Mouse (Mus musculus): ENCODE results near the gene Lrrtm4. TPM values are rescaled to one million over a fixed set of nuclear protein-coding genes. Genes with fewer than 3 reads are reported as not detected.
A peak's percentile ranks its signal among the peaks of the same experiment; 100 is the strongest.

Gene Lrrtm4
- polyA plus RNA-seq, 1 experiment from 2014 or later = 0.33 TPM

DNA sequence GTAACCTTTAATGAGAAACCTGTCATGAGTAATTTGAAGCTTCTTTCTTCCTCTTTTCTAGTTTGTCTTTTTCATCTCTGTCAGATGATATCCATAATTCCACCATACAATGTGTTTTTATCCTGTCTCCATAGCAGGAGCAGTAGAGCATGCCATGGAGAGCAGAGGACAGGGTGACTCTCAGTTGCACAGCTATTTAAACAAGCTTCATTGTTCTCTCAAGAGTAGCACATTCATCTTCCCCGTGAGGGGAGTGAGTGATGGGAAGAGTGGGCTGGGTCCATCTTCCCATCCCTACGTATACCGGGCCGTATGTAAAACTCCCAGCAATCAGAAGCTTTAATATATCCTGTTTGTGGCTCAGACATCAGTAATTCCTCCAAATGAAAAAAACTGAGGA is 370.9 kb downstream of the Lrrtm4 start:
- H3K9ac ChIP-seq = no peak overlapping the region
- H3K9me3 ChIP-seq (ENCODE audit: low read depth, low read length) = no peaks in the 10 kb centered on the region
- no peaks in the 10 kb centered on the region for H3K4me1 ChIP-seq (ENCODE audit: insufficient read depth)
- DNase-seq (no peak), ATAC-seq (ENCODE audit: insufficient read depth) (no peak)
- no peaks in the 10 kb centered on the region for H3K36me3 ChIP-seq (ENCODE audit: insufficient read depth)
- H3K27me3 ChIP-seq (ENCODE audit: insufficient read depth, low read length) = no peaks in the 10 kb centered on the region
- WGBS = 61% methylated on average over 4 of the region's 4 CpGs
- H3K4me2 ChIP-seq = no peak overlapping the region
- H3K27ac ChIP-seq (ENCODE audit: low read depth) = no peak overlapping the region
- TF ChIP-seq CTCF (IDR thresholded peaks at IDR 0.05; ENCODE audit: low read depth) = no peak
- H3K4me3 ChIP-seq (ENCODE audit: low read depth, low read length) = no peak overlapping the region

DNA sequence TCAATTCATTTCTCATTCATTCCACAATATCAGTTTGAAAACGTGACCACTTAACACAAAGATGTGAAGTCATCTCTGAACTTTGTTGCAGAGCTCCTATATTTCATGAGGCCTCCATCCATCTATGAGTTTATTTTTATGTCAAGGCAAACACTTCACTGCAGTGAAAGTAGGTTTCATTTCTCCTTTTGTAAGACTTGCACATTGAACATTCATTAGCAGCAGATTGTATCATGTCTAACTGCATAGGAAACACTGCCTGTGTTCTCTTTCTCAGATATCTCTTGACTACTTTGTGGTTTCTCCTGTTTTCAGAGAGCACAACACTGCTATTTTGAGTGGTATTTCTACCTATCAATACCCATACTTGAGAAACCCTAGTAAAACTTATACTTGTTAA is 388.1 kb downstream of the Lrrtm4 start:
- TF ChIP-seq CTCF (IDR thresholded peaks at IDR 0.05; ENCODE audit: low read depth) = no peak
- 48% methylated on average over 1 of the region's 1 CpGs for whole genome bisulfite sequencing
- H3K9ac ChIP-seq = no peak overlapping the region
- ATAC-seq (ENCODE audit: insufficient read depth) (no peak), DNase-seq (no peak)
- no peak overlapping the region for H3K27ac ChIP-seq (ENCODE audit: low read depth)
- no peak overlapping the region for H3K4me3 ChIP-seq (ENCODE audit: low read depth, low read length)
- H3K9me3 ChIP-seq (ENCODE audit: low read depth, low read length) = no peaks in the 10 kb centered on the region
- no peaks in the 10 kb centered on the region for H3K27me3 ChIP-seq (ENCODE audit: insufficient read depth, low read length)
- H3K4me2 ChIP-seq = no peak overlapping the region
- no peaks in the 10 kb centered on the region for H3K4me1 ChIP-seq (ENCODE audit: insufficient read depth)
- no peaks in the 10 kb centered on the region for H3K36me3 ChIP-seq (ENCODE audit: insufficient read depth)

DNA sequence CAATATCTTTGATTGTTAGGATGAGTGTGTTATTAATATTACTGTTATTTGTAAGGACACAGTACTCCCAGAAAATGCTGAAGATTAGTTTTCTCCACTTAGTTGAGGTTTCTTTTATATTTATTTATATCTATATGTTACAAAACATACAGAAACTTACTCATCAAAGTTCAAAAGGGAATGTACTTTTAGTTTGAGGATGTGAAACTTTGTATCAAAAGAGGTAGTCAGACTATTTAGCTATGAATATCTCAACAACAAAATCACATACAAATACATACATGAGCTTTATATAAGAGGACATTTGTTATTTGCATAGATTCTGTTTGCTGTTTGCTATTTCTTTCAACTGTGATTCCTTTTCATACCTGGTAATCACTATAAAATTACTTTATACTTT is 421.5 kb downstream of the Lrrtm4 start:
- H3K36me3 ChIP-seq (ENCODE audit: insufficient read depth) = no peaks in the 10 kb centered on the region
- no peak overlapping the region for H3K9ac ChIP-seq
- H3K4me3 ChIP-seq (ENCODE audit: low read depth, low read length) = no peak overlapping the region
- no peaks in the 10 kb centered on the region for H3K27me3 ChIP-seq (ENCODE audit: insufficient read depth, low read length)
- ATAC-seq (ENCODE audit: insufficient read depth) (no peak), DNase-seq (no peak)
- no peaks in the 10 kb centered on the region for H3K4me1 ChIP-seq (ENCODE audit: insufficient read depth)
- no peaks in the 10 kb centered on the region for H3K9me3 ChIP-seq (ENCODE audit: low read depth, low read length)
- no peak overlapping the region for H3K4me2 ChIP-seq
- TF ChIP-seq CTCF (IDR thresholded peaks at IDR 0.05; ENCODE audit: low read depth) = no peak
- H3K27ac ChIP-seq (ENCODE audit: low read depth) = no peak overlapping the region

DNA sequence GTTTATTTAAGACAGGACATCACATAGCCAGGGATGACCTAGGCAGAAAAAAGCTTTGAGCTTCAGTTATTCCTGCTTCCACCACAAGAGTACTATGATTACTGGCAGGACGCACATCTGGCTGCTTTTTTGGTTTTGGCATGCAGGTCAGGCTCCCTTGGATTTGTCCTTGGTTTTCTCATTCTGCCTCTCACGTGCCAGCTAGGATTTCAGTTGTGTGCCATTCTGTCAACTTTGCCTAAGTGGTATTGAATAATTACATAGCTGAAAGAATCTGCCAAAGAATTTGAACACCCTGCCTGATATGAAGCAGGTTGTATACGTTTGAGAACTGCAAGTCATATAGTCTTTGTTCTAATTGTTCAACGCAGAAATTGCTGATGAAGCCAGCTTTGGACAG is 451.9 kb downstream of the Lrrtm4 start:
- TF ChIP-seq CTCF (IDR thresholded peaks at IDR 0.05; ENCODE audit: low read depth) = no peak
- H3K27ac ChIP-seq (ENCODE audit: low read depth) = no peak overlapping the region
- H3K27me3 ChIP-seq (ENCODE audit: insufficient read depth, low read length) = no peaks in the 10 kb centered on the region
- H3K4me2 ChIP-seq = no peak overlapping the region
- WGBS = 46% methylated on average over 4 of the region's 4 CpGs
- H3K4me3 ChIP-seq (ENCODE audit: low read depth, low read length) = no peak overlapping the region
- no peak for ATAC-seq (ENCODE audit: insufficient read depth)
- no peaks in the 10 kb centered on the region for H3K4me1 ChIP-seq (ENCODE audit: insufficient read depth)
- H3K9me3 ChIP-seq (ENCODE audit: low read depth, low read length) = no peaks in the 10 kb centered on the region
- H3K36me3 ChIP-seq (ENCODE audit: insufficient read depth) = no peaks in the 10 kb centered on the region
- DNase-seq = no peak
- H3K9ac ChIP-seq = no peak overlapping the region

DNA sequence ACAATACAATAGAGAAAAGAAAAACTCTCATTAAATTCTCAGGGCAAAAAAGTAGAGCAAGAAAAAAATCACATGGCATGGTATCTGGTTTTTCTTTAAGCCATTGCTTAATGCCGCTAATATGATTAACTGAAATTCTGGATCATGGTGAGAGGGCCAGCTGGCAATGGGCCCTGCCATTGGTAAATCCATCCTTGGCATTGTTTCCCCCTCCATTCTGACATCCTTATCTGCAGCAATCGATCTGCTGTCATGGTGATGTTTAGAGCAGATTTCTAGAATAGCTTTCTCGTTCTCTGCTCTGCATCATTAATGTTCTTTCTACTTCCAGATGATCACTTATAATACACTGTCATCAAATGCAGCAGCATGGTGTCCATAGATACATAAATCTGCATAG is 457.5 kb downstream of the Lrrtm4 start:
- ATAC-seq (ENCODE audit: insufficient read depth) (no peak), DNase-seq (peak; percentile 4)
- H3K4me2 ChIP-seq = no peak overlapping the region
- H3K9me3 ChIP-seq (ENCODE audit: low read depth, low read length) = no peaks in the 10 kb centered on the region
- H3K4me1 ChIP-seq (ENCODE audit: insufficient read depth) = no peaks in the 10 kb centered on the region
- H3K9ac ChIP-seq = no peak overlapping the region
- no peaks in the 10 kb centered on the region for H3K27me3 ChIP-seq (ENCODE audit: insufficient read depth, low read length)
- no peaks in the 10 kb centered on the region for H3K36me3 ChIP-seq (ENCODE audit: insufficient read depth)
- WGBS = 63% methylated on average over 3 of the region's 3 CpGs
- TF ChIP-seq CTCF (IDR thresholded peaks at IDR 0.05; ENCODE audit: low read depth) = no peak
- no peak overlapping the region for H3K27ac ChIP-seq (ENCODE audit: low read depth)
- no peak overlapping the region for H3K4me3 ChIP-seq (ENCODE audit: low read depth, low read length)

DNA sequence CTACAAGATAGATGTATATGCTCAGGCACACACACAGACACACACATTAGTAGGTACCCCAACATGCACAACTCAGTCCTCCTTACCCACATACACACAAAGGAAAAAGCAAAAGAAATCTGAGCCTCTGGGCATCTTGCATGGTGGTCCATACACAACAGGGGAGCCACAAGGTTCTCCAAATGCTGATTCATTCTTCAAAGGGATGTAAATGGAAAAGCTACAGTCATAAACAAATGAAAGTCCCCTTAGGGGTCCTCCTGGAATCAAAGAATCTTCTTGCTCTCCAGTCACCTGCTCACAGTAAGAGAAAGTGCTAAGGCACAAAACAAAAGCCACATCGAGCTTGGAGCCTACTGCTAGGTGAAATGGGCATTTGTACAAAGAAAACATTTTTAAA is 526.3 kb downstream of the Lrrtm4 start:
- Histone ChIP-seq H3K36me3 (ENCODE audit: insufficient read depth) (no peaks in the 10 kb centered on the region), H3K27me3 (ENCODE audit: insufficient read depth, low read length) (no peaks in the 10 kb centered on the region), H3K9ac (no peak overlapping the region), H3K4me2 (no peak overlapping the region), H3K27ac (ENCODE audit: low read depth) (no peak overlapping the region), H3K4me1 (ENCODE audit: insufficient read depth) (no peaks in the 10 kb centered on the region), H3K4me3 (ENCODE audit: low read depth, low read length) (no peak overlapping the region), H3K9me3 (ENCODE audit: low read depth, low read length) (no peaks in the 10 kb centered on the region)
- WGBS = 24% methylated on average over 1 of the region's 1 CpGs
- no peak for TF ChIP-seq CTCF (IDR thresholded peaks at IDR 0.05; ENCODE audit: low read depth)
- ATAC-seq (ENCODE audit: insufficient read depth) (no peak), DNase-seq (no peak)

DNA sequence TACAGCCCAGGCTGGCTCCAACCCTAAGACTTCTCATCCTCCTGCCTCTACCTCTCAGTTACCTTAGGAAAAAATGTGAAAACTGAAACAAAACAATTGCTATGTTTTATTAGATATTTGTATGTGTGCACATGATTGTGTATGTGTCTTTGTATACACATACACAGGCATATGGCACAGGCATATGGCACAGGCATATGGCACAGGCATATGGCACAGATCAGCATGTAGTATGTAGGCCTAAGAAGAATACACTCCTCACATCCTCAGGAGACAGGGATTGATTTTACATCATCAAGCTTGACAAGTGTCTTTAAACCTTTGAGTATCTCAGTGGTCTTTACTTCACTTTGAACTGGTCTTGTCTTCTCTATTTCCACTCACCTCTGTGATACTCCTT is 531.2 kb downstream of the Lrrtm4 start:
- Histone ChIP-seq H3K4me3 (ENCODE audit: low read depth, low read length) (no peak overlapping the region), H3K9me3 (ENCODE audit: low read depth, low read length) (no peaks in the 10 kb centered on the region), H3K27ac (ENCODE audit: low read depth) (no peak overlapping the region), H3K4me2 (no peak overlapping the region), H3K36me3 (ENCODE audit: insufficient read depth) (no peaks in the 10 kb centered on the region), H3K4me1 (ENCODE audit: insufficient read depth) (no peaks in the 10 kb centered on the region), H3K27me3 (ENCODE audit: insufficient read depth, low read length) (no peaks in the 10 kb centered on the region), H3K9ac (no peak overlapping the region)
- ATAC-seq (ENCODE audit: insufficient read depth) (no peak), DNase-seq (no peak)
- TF ChIP-seq CTCF (IDR thresholded peaks at IDR 0.05; ENCODE audit: low read depth) = no peak

DNA sequence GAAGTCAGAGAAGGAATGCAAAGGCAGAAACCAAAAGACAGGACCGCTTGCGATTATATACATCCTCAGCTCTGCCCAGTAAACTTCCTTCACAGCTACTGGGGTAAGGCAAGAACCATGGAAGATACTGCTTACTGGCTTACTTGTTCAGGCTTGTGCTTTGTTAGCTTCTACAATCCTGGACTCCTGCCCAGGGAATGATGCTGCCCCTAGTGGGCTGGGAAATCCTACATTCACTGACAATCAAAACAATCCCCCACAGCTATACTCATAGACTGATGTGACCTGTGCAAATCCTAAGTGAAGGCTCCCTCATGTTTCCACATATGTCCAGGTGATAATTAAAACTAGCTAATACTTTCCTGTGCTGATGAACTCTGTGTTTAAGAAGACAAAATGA is 534.7 kb downstream of the Lrrtm4 start:
- Histone ChIP-seq H3K4me3 (ENCODE audit: low read depth, low read length) (no peak overlapping the region), H3K4me1 (ENCODE audit: insufficient read depth) (no peaks in the 10 kb centered on the region), H3K27me3 (ENCODE audit: insufficient read depth, low read length) (no peaks in the 10 kb centered on the region), H3K9ac (no peak overlapping the region), H3K9me3 (ENCODE audit: low read depth, low read length) (no peaks in the 10 kb centered on the region), H3K4me2 (no peak overlapping the region), H3K36me3 (ENCODE audit: insufficient read depth) (no peaks in the 10 kb centered on the region), H3K27ac (ENCODE audit: low read depth) (no peak overlapping the region)
- DNase-seq (no peak), ATAC-seq (ENCODE audit: insufficient read depth) (no peak)
- 98% methylated on average over 2 of the region's 2 CpGs for WGBS
- no peak for TF ChIP-seq CTCF (IDR thresholded peaks at IDR 0.05; ENCODE audit: low read depth)

Data from lung, embryonic 14.5 days (tissue).